In the genomic region with DNA sequence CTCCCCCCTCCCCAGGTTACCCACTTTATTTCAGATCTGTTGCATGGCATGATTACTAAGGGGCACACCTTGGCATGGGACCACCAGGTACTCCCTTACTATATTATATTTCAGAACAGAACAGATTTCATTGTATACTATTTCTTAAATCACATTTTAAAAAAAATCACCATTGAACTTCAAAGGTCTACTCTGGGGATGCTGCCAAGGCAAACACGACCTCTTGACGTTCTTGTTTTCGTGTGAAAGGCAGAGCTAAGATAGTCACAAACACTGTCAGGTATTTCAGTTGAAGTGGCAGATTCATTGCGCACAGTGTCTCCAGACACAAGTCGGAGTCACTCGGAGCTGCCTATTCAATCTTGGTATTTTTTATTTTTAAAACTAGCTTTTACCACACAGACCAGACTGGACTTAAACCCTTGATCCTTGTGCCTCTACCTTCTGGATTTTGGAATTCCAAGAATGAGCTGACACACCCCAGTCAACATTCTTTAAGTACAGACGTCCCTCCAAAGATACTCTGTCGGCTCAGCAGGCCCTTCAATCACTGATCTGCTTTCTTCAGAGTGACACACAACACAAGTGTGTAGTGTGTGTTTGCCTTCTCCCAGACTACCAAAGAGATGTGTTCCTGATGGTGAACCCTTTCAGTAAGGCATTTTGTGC, we compare ENCODE assay signal across 25 mouse cellular contexts. TPM values are rescaled to one million over a fixed set of nuclear protein-coding genes. Genes with fewer than 3 reads are reported as not detected.
DNase-seq lines count a peak whose midpoint lies in the region; ATAC-seq and TF ChIP-seq lines count a peak whose summit lies in the region.
"Had no signal": no experiment of that assay in that cellular context is flagged by ENCODE, and none has a peak within 500 bp of the region (broad histone marks: within the 10 kb centered on the region; RNA-seq: fewer than 3 reads in every experiment).

No protein-coding gene starts in this region.

- H3K36me3 ChIP-seq in hindbrain, embryonic 10.5 days: no peaks in the 10 kb centered on the region
- H3K36me3 ChIP-seq in hindbrain, embryonic 16.5 days (ENCODE audit: control insufficient read depth, insufficient read depth, low read length): no peaks in the 10 kb centered on the region
- H3K36me3 ChIP-seq in lung, postnatal 0 days (ENCODE audit: insufficient read depth, low read length): no peaks in the 10 kb centered on the region
- H3K36me3 ChIP-seq: embryonic facial prominence, embryonic 10.5 days; forebrain, embryonic 15.5 days; heart, embryonic 13.5 days; hindbrain, embryonic 12.5 days; limb, embryonic 13.5 days; liver, embryonic 15.5 days; midbrain, embryonic 10.5 days; neural tube, embryonic 15.5 days; stomach, embryonic 15.5 days had no signal

- no peak overlapping the region for H3K4me3 ChIP-seq in hindbrain, embryonic 10.5 days
- no peak overlapping the region for H3K4me3 ChIP-seq in hindbrain, embryonic 16.5 days (ENCODE audit: low read length)
- H3K4me3 ChIP-seq in lung, postnatal 0 days (ENCODE audit: low read depth, low read length): no peak overlapping the region
- H3K4me3 ChIP-seq: embryonic facial prominence, embryonic 10.5 days; forebrain, embryonic 15.5 days; heart, embryonic 13.5 days; hindbrain, embryonic 12.5 days; limb, embryonic 13.5 days; liver, embryonic 15.5 days; midbrain, embryonic 10.5 days; neural tube, embryonic 15.5 days; stomach, embryonic 15.5 days had no signal

- TF ChIP-seq CTCF in lung, postnatal 0 days (IDR thresholded peaks at IDR 0.05): no peak

- H3K4me2 ChIP-seq in hindbrain, embryonic 16.5 days (ENCODE audit: low read length): no peak overlapping the region
- H3K4me2 ChIP-seq in lung, postnatal 0 days (replicated peaks; ENCODE audit: low read depth, low read length): no peak overlapping the region
- H3K4me2 ChIP-seq: forebrain, embryonic 15.5 days; heart, embryonic 13.5 days; hindbrain, embryonic 12.5 days; limb, embryonic 13.5 days; liver, embryonic 15.5 days; neural tube, embryonic 15.5 days; stomach, embryonic 15.5 days had no signal

- H3K27me3 ChIP-seq in hindbrain, embryonic 10.5 days (ENCODE audit: insufficient read depth, poor library complexity, severe bottlenecking): no peaks in the 10 kb centered on the region
- no peaks in the 10 kb centered on the region for H3K27me3 ChIP-seq in hindbrain, embryonic 16.5 days (replicated peaks; ENCODE audit: control insufficient read depth, insufficient read depth, low read length)
- no peaks in the 10 kb centered on the region for H3K27me3 ChIP-seq in lung, postnatal 0 days (replicated peaks; ENCODE audit: insufficient read depth, low read length)
- H3K27me3 ChIP-seq: forebrain, embryonic 15.5 days; heart, embryonic 13.5 days; hindbrain, embryonic 12.5 days; liver, embryonic 15.5 days; neural tube, embryonic 15.5 days; stomach, embryonic 15.5 days had no signal

- H3K9ac ChIP-seq in hindbrain, embryonic 16.5 days (ENCODE audit: low read depth, low read length): no peak overlapping the region
- H3K9ac ChIP-seq in lung, postnatal 0 days (replicated peaks; ENCODE audit: low read depth): no peak overlapping the region
- H3K9ac ChIP-seq: forebrain, embryonic 15.5 days; heart, embryonic 13.5 days; hindbrain, embryonic 12.5 days; limb, embryonic 13.5 days; liver, embryonic 15.5 days; neural tube, embryonic 15.5 days; stomach, embryonic 15.5 days had no signal

- ATAC-seq in hindbrain, embryonic 16.5 days: no peak
- peak; percentile 85 for ATAC-seq in lung, postnatal 0 days
- ATAC-seq: forebrain, embryonic 15.5 days had no signal

- peaks cover 9% of the 10 kb centered on the region for H3K4me1 ChIP-seq in hindbrain, embryonic 10.5 days (replicated peaks)
- no peaks in the 10 kb centered on the region for H3K4me1 ChIP-seq in hindbrain, embryonic 16.5 days (ENCODE audit: control insufficient read depth, insufficient read depth, low read depth, low read length)
- no peaks in the 10 kb centered on the region for H3K4me1 ChIP-seq in lung, postnatal 0 days (ENCODE audit: insufficient read depth, low read depth, low read length)
- H3K4me1 ChIP-seq: forebrain, embryonic 15.5 days; liver, embryonic 15.5 days; neural tube, embryonic 15.5 days; stomach, embryonic 15.5 days had no signal

- WGBS in hindbrain, embryonic 10.5 days: 68% methylated on average over 8 of the region's 8 CpGs
- 72% methylated on average over 8 of the region's 8 CpGs for WGBS in hindbrain, embryonic 16.5 days
- WGBS in lung, postnatal 0 days: 37% methylated on average over 8 of the region's 8 CpGs

- no peak for DNase-seq in hindbrain, embryonic 10.5 days (ENCODE audit: low spot score)
- DNase-seq in kidney, postnatal 14 days: peak; percentile 15
- DNase-seq in kidney, postnatal 4 days: no peak
- DNase-seq in lung, postnatal 0 days (ENCODE audit: low spot score): peak; percentile 68
- no peak for DNase-seq in lung, postnatal 10 days
- peak; percentile 70 for DNase-seq in ZHBTc4 (ENCODE audit: low read depth, low spot score)
- DNase-seq in adrenal gland, adult 8-10 months: no peak
- DNase-seq: cerebellum, adult 11 months; cerebellum, adult 9-11 months; gastrocnemius, postnatal 14 days; heart, adult 18-20 months; heart, postnatal 14 days; kidney, postnatal 10 days; thymus, postnatal 25 days had no signal

- H3K9me3 ChIP-seq in hindbrain, embryonic 10.5 days: no peaks in the 10 kb centered on the region
- H3K9me3 ChIP-seq in hindbrain, embryonic 16.5 days (ENCODE audit: control insufficient read depth, low read length): no peaks in the 10 kb centered on the region
- H3K9me3 ChIP-seq in lung, postnatal 0 days (ENCODE audit: low read length): no peaks in the 10 kb centered on the region
- H3K9me3 ChIP-seq: embryonic facial prominence, embryonic 10.5 days; forebrain, embryonic 15.5 days; heart, embryonic 13.5 days; hindbrain, embryonic 12.5 days; limb, embryonic 13.5 days; liver, embryonic 15.5 days; midbrain, embryonic 10.5 days; neural tube, embryonic 15.5 days; stomach, embryonic 15.5 days had no signal

- TF ChIP-seq EP300 in lung, postnatal 0 days (IDR thresholded peaks at IDR 0.05): peak; percentile 70

- H3K27ac ChIP-seq in hindbrain, embryonic 10.5 days: 0 out of 2 replicates have a peak overlapping the region, but pooled peaks have one; percentile 35
- H3K27ac ChIP-seq in hindbrain, embryonic 16.5 days (ENCODE audit: low read depth, low read length): no peak overlapping the region
- H3K27ac ChIP-seq in lung, postnatal 0 days (ENCODE audit: low read length): peak overlapping the region; percentile 28; the same call in 1 of the 2 replicates
- H3K27ac ChIP-seq: embryonic facial prominence, embryonic 10.5 days; forebrain, embryonic 15.5 days; heart, embryonic 13.5 days; hindbrain, embryonic 12.5 days; limb, embryonic 13.5 days; liver, embryonic 15.5 days; midbrain, embryonic 10.5 days; neural tube, embryonic 15.5 days; stomach, embryonic 15.5 days had no signal

RNA-seq across cellular contexts. Expression of a gene that starts 14.2 kb away (rescaled TPM):
- polyA plus RNA-seq in hindbrain, embryonic 10.5 days (2016; fragmentation: Nextera tagmentation; extraction: Ambion mirVana): not detected in 2 replicates
- polyA plus RNA-seq in hindbrain, embryonic 16.5 days (2015; fragmentation: Nextera tagmentation; extraction: Ambion mirVana): 0.06 TPM in 1 of 2 replicates, not detected in the other
- polyA plus RNA-seq in lung, postnatal 0 days (2015; fragmentation: Nextera tagmentation; extraction: Ambion mirVana): 0.05 TPM in 1 of 2 replicates, not detected in the other
- not detected for total RNA-seq in adrenal gland, adult 8-10 months (2022)
- total RNA-seq: gastrocnemius, postnatal 14 days; heart, adult 18-20 months; heart, postnatal 14 days; MEL had no signal
- polyA plus RNA-seq: embryonic facial prominence, embryonic 10.5 days; forebrain, embryonic 15.5 days; heart, embryonic 13.5 days; hindbrain, embryonic 12.5 days; limb, embryonic 13.5 days; liver, embryonic 15.5 days; neural tube, embryonic 15.5 days; stomach, embryonic 15.5 days had no signal

Comparison
In these comparisons a context has a peak if more than half of its experiments do, and no peak if none do; other contexts are left out.
1. DNase-seq: peak in kidney, postnatal 14 days (single experiment), lung, postnatal 0 days (single experiment) and ZHBTc4 (single experiment); none in hindbrain, embryonic 10.5 days (single experiment), kidney, postnatal 4 days (0 of 2), lung, postnatal 10 days (single experiment) and adrenal gland, adult 8-10 months (single experiment).